Mouse (Mus musculus): ENCODE results near the gene Calm5. TPM values are rescaled to one million over a fixed set of nuclear protein-coding genes. Genes with fewer than 3 reads are reported as not detected.
"Not testable (repeated sequence)": the region's sequence is repeated elsewhere in the genome, so short reads cannot be mapped to it uniquely, and the experiment has no call there.

Calm5 gene
- polyA plus RNA-seq, 1 experiment = not detected

GRCm38 (mm10) chr13:3831994-3832393, 22.0 kb upstream of the Calm5 start:
- TF ChIP-seq POLR2A (IDR thresholded peaks at IDR 0.05; ENCODE audit: extremely low read depth, insufficient read depth, low read length) = no peak
- no peak for TF ChIP-seq CTCF (IDR thresholded peaks at IDR 0.05; ENCODE audit: extremely low read depth, insufficient read depth, low read length)

GRCm38 (mm10) chr13:3832450-3832849, 21.5 kb upstream of the Calm5 start:
- no peaks in the 10 kb centered on the region for H3K4me1 ChIP-seq (ENCODE audit: control insufficient read depth, insufficient read depth, low read length)
- TF ChIP-seq CTCF (IDR thresholded peaks at IDR 0.05; ENCODE audit: extremely low read depth, insufficient read depth, low read length) = no peak
- no peak for TF ChIP-seq POLR2A (IDR thresholded peaks at IDR 0.05; ENCODE audit: extremely low read depth, insufficient read depth, low read length)

More at GRCm38 (mm10) chr13:3831994-3832393, 22.0 kb upstream of the Calm5 start:
- Histone ChIP-seq H3K4me1 (ENCODE audit: control insufficient read depth, insufficient read depth, low read length) (no peaks in the 10 kb centered on the region), H3K4me3 (ENCODE audit: insufficient read depth, low read length) (no peak overlapping the region), H3K27ac (ENCODE audit: insufficient read depth, low read length) (no peak overlapping the region)

GRCm38 (mm10) chr13:3833644-3834043, 20.3 kb upstream of the Calm5 start:
- H3K4me1 ChIP-seq (ENCODE audit: control insufficient read depth, insufficient read depth, low read length); H3K4me3 ChIP-seq (ENCODE audit: insufficient read depth, low read length); H3K27ac ChIP-seq (ENCODE audit: insufficient read depth, low read length): not testable (repeated sequence)

More at GRCm38 (mm10) chr13:3832450-3832849, 21.5 kb upstream of the Calm5 start:
- Histone ChIP-seq H3K4me3 (ENCODE audit: insufficient read depth, low read length) (no peak overlapping the region), H3K27ac (ENCODE audit: insufficient read depth, low read length) (no peak overlapping the region)

- H3K4me1 ChIP-seq (ENCODE audit: control insufficient read depth, insufficient read depth, low read length); H3K4me3 ChIP-seq (ENCODE audit: insufficient read depth, low read length); H3K27ac ChIP-seq (ENCODE audit: insufficient read depth, low read length): not testable (repeated sequence)
Measured at GRCm38 (mm10) chr13:3837312-3837807, 16.6 kb upstream of the Calm5 start, which contains the start of gene Calm4. Gene Calm4, plus strand, starts transcription at chr13:3837757.

GRCm38 (mm10) chr13:3840662-3841061, 13.3 kb upstream of the Calm5 start:
- not testable (repeated sequence) for H3K4me3 ChIP-seq (ENCODE audit: insufficient read depth, low read length); H3K27ac ChIP-seq (ENCODE audit: insufficient read depth, low read length); H3K4me1 ChIP-seq (ENCODE audit: control insufficient read depth, insufficient read depth, low read length)

GRCm38 (mm10) chr13:3850330-3850729, 3.6 kb upstream of the Calm5 start:
- no peak overlapping the region for H3K27ac ChIP-seq (ENCODE audit: insufficient read depth, low read length)
- TF ChIP-seq POLR2A (IDR thresholded peaks at IDR 0.05; ENCODE audit: extremely low read depth, insufficient read depth, low read length) = no peak
- no peak for TF ChIP-seq CTCF (IDR thresholded peaks at IDR 0.05; ENCODE audit: extremely low read depth, insufficient read depth, low read length)
- no peak overlapping the region for H3K4me3 ChIP-seq (ENCODE audit: insufficient read depth, low read length)
- no peaks in the 10 kb centered on the region for H3K4me1 ChIP-seq (ENCODE audit: control insufficient read depth, insufficient read depth, low read length)

- H3K27ac ChIP-seq (ENCODE audit: insufficient read depth, low read length) = no peak overlapping the region
- H3K4me3 ChIP-seq (ENCODE audit: insufficient read depth, low read length) = no peak overlapping the region
- H3K4me1 ChIP-seq (ENCODE audit: control insufficient read depth, insufficient read depth, low read length) = no peaks in the 10 kb centered on the region
- TF ChIP-seq CTCF (IDR thresholded peaks at IDR 0.05; ENCODE audit: extremely low read depth, insufficient read depth, low read length) (no peak), POLR2A (IDR thresholded peaks at IDR 0.05; ENCODE audit: extremely low read depth, insufficient read depth, low read length) (no peak)
Measured at GRCm38 (mm10) chr13:3854856-3855255, 883 bp downstream of the Calm5 start.

GRCm38 (mm10) chr13:3856252-3856651, 2.3 kb downstream of the Calm5 start:
- Histone ChIP-seq H3K4me3 (ENCODE audit: insufficient read depth, low read length) (no peak overlapping the region), H3K27ac (ENCODE audit: insufficient read depth, low read length) (no peak overlapping the region), H3K4me1 (ENCODE audit: control insufficient read depth, insufficient read depth, low read length) (no peaks in the 10 kb centered on the region)
- no peak for TF ChIP-seq CTCF (IDR thresholded peaks at IDR 0.05; ENCODE audit: extremely low read depth, insufficient read depth, low read length)

- no peaks in the 10 kb centered on the region for H3K4me1 ChIP-seq (ENCODE audit: control insufficient read depth, insufficient read depth, low read length)
- H3K27ac ChIP-seq (ENCODE audit: insufficient read depth, low read length) = no peak overlapping the region
- TF ChIP-seq CTCF (IDR thresholded peaks at IDR 0.05; ENCODE audit: extremely low read depth, insufficient read depth, low read length) (no peak), POLR2A (IDR thresholded peaks at IDR 0.05; ENCODE audit: extremely low read depth, insufficient read depth, low read length) (no peak)
- no peak overlapping the region for H3K4me3 ChIP-seq (ENCODE audit: insufficient read depth, low read length)
Measured at GRCm38 (mm10) chr13:3861251-3861650, 7.3 kb downstream of the Calm5 start.

GRCm38 (mm10) chr13:3862325-3862724, 8.4 kb downstream of the Calm5 start:
- Histone ChIP-seq H3K4me3 (ENCODE audit: insufficient read depth, low read length) (no peak overlapping the region), H3K27ac (ENCODE audit: insufficient read depth, low read length) (no peak overlapping the region), H3K4me1 (ENCODE audit: control insufficient read depth, insufficient read depth, low read length) (no peaks in the 10 kb centered on the region)
- TF ChIP-seq CTCF (IDR thresholded peaks at IDR 0.05; ENCODE audit: extremely low read depth, insufficient read depth, low read length) (no peak), POLR2A (IDR thresholded peaks at IDR 0.05; ENCODE audit: extremely low read depth, insufficient read depth, low read length) (no peak)

- H3K27ac ChIP-seq (ENCODE audit: insufficient read depth, low read length) = no peak overlapping the region
- H3K4me1 ChIP-seq (ENCODE audit: control insufficient read depth, insufficient read depth, low read length) = no peaks in the 10 kb centered on the region
- TF ChIP-seq POLR2A (IDR thresholded peaks at IDR 0.05; ENCODE audit: extremely low read depth, insufficient read depth, low read length) (no peak), CTCF (IDR thresholded peaks at IDR 0.05; ENCODE audit: extremely low read depth, insufficient read depth, low read length) (no peak)
- H3K4me3 ChIP-seq (ENCODE audit: insufficient read depth, low read length) = no peak overlapping the region
Measured at GRCm38 (mm10) chr13:3862922-3863580, 9.1 kb downstream of the Calm5 start.
